Mouse (Mus musculus) brain, adult 10 weeks (tissue): Measurements from ENCODE around the gene Rsl24d1. TPM values are rescaled to one million over a fixed set of nuclear protein-coding genes. Genes with fewer than 3 reads are reported as not detected.

Source experiments
- polyA plus RNA-seq: library from polyadenylated mRNA; stranded (reverse); fragments of 350-450 nt; fragmentation: Illumina TruSeq; extraction: RNeasy Lipid Tissue Mini Kit (QIAGEN cat#74804); gene quantifications from one replicate; pipeline ENCODE4 v1.2.3, GENCODE M21; 2015; ENCODE audit warnings: low read depth, low replicate concordance

Gene Rsl24d1
- 64.9 TPM for polyA plus RNA-seq

DNA sequence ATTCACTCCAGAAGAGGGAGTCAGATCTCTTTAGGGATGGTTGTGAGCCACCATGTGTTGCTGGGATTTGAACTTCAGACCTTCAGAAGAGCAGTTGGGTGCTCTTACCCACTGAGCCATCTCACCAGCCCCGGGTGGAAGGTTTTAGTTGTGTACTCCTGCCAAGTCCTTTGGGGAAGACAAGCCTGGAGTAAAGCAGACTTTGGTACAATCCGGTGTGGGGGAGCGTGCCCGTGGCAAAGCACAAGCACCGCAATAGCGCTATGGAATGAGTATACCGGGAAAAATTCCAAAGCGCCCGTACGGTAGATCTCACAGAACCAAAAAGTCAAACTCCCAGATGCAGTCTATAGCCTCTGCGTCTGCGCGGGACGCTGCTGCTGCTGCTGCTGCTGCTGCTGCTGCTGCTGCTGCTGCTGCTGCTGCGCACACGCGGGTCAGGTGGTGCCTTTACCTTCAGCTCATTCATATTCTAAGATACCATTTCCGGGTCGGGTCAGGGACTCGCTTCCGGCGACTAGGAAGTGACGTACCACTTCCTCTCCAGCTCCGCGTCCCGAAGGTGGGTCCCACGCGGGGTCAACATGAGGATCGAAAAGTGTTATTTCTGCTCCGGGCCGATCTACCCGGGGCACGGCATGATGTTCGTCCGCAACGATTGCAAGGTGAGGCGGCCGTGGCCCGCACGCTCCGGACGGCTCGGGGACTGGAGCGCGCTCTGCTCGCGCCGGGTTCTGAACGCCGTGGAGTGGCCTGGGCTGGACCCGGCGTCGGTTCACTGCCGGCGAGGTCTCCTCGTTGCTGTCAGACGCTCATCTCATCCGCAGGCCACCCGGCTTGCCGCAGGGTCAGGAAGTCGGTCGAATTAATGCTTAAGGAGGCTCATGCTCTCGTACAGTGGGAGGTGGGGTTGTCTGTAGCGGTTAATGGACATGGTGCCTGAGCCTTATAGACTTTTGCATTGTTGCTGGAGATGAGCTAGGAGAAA lies at the start of gene Rsl24d1:
Gene Rsl24d1, plus strand, starts transcription at position 508 of the 988 bp plus-strand sequence.

DNA sequence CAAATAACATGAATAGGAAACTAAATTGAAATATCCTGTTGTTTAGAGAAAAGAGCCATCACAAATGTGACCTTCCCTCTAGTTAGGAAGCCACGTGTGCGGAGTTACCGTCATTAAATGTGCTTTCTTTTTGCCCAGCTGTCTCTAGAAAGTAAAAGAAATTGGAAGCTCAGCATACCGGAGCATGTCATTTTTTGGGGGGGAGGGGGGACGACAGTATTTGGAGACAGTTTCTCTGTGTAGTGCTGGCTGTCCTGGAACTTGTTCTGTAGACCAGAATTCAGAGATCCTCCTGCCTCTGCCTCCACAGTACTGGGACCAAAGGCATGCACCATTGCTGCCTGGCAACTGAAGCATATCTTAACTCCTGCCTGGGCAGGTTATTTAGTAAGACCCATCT lies 11.7 kb upstream of the Rsl24d1 start, which contains the start of gene Khdc3:
Gene Khdc3, plus strand, starts transcription at position 301 of the 400 bp plus-strand sequence.

DNA sequence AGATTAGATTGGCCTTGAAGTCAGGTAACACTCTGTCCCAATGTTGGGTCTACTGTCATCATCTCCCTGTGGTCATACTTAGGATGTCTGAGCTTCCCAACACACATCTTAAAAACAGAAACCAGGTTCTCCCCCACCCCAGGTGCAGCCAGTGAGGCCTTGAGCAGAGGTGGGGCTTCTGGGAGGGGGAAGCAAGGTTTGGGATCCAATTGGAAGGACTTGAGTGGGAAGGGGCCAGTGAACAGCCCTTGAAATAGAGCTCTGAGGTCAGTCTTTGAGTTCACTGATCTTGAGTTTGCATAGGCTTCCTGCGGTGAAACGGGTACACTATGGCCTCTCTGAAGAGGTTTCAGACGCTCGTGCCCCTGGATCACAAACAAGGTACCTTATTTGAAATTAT lies 11.0 kb upstream of the Rsl24d1 start, which contains the start of gene Gm20509:
Gene Gm20509, plus strand, starts transcription at position 290 of the 400 bp plus-strand sequence.

Other genes starting within 250 kb of the Rsl24d1 start
- gene Pygo1, start 187.8 kb upstream of the Rsl24d1 start, polyA plus RNA-seq = 13.7 TPM
- 2.3 TPM for gene Dyx1c1, start 154.6 kb upstream of the Rsl24d1 start, polyA plus RNA-seq
- gene Gm44503, start 154.6 kb upstream of the Rsl24d1 start, polyA plus RNA-seq = not detected
- 19.4 TPM for gene Ccpg1os, start 128.0 kb upstream of the Rsl24d1 start, polyA plus RNA-seq
- 91.2 TPM for gene Ccpg1, start 128.0 kb upstream of the Rsl24d1 start, polyA plus RNA-seq
- gene Pigb, start 73.0 kb upstream of the Rsl24d1 start, polyA plus RNA-seq = 10.4 TPM
- gene Rab27a, start 68.6 kb upstream of the Rsl24d1 start, polyA plus RNA-seq = 6.1 TPM
- gene Khdc3, start 11.6 kb upstream of the Rsl24d1 start, polyA plus RNA-seq = 0.88 TPM
- gene Gm20509, start 11.0 kb upstream of the Rsl24d1 start, polyA plus RNA-seq = not detected